Mouse (Mus musculus): ENCODE data around the gene Maea. TPM values are rescaled to one million over a fixed set of nuclear protein-coding genes. Genes with fewer than 3 reads are reported as not detected.

Maea gene
- polyA plus RNA-seq, 1 experiment from 2014 or later = 122 TPM

DNA sequence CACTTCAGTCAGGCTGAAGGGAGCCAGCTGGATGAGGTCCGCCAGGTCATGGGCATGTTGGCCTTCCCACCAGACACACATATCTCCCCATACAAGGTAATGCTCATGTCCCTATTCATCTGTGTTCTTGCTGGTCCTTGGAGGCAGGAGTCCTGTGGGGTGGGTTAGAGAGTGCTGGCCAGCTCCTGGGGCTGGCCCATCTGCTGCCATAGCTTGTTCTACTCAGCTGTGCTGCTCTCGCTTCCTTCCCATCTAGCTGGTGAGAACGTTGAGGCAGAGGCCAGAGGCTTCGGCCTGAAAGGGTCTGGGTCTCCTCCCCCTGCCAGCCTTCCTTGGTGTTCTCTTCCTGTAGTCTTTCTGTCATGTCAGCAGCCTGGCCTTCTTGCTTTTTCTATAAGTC is 33.3 kb downstream of the Maea start:
- no peaks in the 10 kb centered on the region for H3K9me3 ChIP-seq
- no peak overlapping the region for H3K4me3 ChIP-seq
- H3K27me3 ChIP-seq = no peaks in the 10 kb centered on the region
- no peak overlapping the region for H3K9ac ChIP-seq
- WGBS = 88% methylated on average over 4 of the region's 4 CpGs
- H3K4me2 ChIP-seq = no peak overlapping the region
- H3K36me3 ChIP-seq = peaks cover 99% of the 10 kb centered on the region
- H3K4me1 ChIP-seq (replicated peaks) = no peaks in the 10 kb centered on the region
- ATAC-seq (ENCODE audit: low FRiP score) = no peak
- H3K27ac ChIP-seq = no peak overlapping the region

DNA sequence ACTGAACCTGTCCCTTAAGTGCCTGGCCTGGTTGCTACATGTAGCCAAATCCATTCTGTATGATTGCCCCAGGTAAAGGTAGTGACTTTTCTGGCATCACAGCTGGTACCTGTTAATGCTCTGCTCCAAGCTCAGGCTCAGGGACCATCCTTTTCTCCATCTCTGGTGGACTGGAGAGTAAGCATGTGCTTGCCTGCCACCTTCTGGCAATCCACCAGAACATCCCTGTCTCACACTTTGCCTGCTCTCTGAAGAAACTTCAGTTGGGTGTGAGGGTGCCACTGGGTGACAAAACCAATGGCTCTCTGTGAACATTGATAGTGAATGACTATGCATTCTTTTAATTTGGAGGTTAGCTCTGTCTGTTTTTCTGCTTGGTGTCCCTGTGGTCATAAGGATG is 35.8 kb downstream of the Maea start:
- Histone ChIP-seq H3K4me3 (no peak overlapping the region), H3K4me2 (no peak overlapping the region), H3K27ac (no peak overlapping the region), H3K4me1 (replicated peaks) (no peaks in the 10 kb centered on the region), H3K36me3 (peaks cover 85% of the 10 kb centered on the region), H3K9me3 (no peaks in the 10 kb centered on the region), H3K9ac (no peak overlapping the region), H3K27me3 (no peaks in the 10 kb centered on the region)
- no peak for ATAC-seq (ENCODE audit: low FRiP score)

DNA sequence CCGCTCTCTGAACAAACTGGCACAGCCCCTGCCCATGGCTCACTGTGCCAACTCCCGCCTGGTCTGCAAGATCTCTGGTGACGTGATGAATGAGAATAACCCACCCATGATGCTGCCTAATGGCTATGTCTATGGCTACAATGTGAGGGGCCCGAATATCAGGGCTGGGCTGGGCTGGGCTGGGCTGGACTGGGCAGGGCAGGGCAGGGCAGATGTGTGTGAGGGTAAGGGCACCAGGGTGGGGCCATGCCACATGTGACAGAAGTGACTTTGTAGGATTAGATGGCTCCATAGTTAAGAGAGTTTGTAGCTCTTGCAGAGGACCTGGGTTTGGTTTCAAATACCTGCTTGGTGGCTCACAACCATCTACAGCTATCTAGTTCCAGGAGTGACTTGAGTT is 36.4 kb downstream of the Maea start:
- no peak overlapping the region for H3K27ac ChIP-seq
- no peak for ATAC-seq (ENCODE audit: low FRiP score)
- 91% methylated on average over 4 of the region's 4 CpGs for WGBS
- H3K4me2 ChIP-seq = no peak overlapping the region
- H3K27me3 ChIP-seq = no peaks in the 10 kb centered on the region
- H3K36me3 ChIP-seq = peaks cover 80% of the 10 kb centered on the region
- no peaks in the 10 kb centered on the region for H3K4me1 ChIP-seq (replicated peaks)
- no peak overlapping the region for H3K4me3 ChIP-seq
- H3K9ac ChIP-seq = no peak overlapping the region
- no peaks in the 10 kb centered on the region for H3K9me3 ChIP-seq

DNA sequence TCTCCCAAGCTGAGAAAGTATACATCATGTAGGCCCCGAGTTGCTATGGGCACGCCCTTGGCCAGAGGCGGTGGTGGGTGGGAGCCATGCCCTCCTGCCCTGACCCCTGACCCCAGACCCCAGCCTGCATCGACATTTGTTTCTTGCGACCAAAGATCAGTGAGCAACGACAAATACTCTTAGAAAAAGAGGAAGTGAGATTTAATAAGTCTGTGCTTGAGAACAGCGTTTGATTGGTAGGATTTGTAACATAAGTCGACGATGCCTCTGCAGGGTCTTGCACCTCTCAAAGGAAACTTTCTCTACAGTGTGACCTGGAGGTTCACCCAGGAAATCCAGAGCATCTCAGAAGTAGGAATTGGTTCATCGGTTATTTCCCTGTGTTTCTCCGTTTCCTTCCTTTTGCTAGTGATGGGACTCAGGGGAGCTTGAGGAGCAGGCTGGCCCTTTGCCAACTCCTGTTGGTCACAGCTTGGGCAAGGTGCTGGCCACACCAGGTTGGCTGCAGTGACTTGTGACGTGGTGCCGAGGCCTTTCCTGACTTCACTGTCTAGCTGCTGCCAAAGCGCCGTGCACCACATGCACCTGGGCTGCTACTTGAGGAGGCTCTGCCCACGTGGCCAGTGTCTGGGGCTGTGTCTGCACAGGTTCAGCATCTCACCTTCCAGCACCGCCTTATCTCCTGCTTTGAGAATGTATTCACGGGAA is 37.2 kb downstream of the Maea start:
- Histone ChIP-seq H3K4me1 (replicated peaks) (peaks cover 3% of the 10 kb centered on the region), H3K9me3 (no peaks in the 10 kb centered on the region), H3K4me2 (no peak overlapping the region), H3K36me3 (peaks cover 72% of the 10 kb centered on the region), H3K27me3 (no peaks in the 10 kb centered on the region), H3K9ac (no peak overlapping the region), H3K4me3 (no peak overlapping the region), H3K27ac (no peak overlapping the region)
- no peak for ATAC-seq (ENCODE audit: low FRiP score)
- WGBS = 73% methylated on average over 18 of the region's 18 CpGs

DNA sequence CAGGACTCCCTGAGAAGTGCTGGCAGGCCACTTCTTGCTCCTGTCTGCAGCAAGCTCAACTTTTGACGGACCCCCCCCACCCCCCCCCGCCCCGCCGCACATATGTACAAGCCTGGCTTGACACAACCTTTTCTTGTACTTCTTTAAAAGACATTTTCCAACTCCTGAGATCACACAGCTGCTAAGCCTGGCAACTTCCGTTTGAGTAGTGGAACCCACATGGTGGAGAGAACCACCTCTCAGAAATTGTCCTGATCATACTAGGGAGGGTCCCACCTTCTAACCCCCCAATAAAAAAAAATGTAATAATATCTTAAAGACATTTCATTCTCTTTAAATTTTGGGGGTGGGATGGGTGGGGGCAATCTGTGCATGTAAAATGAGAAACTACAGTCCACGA is 41.9 kb downstream of the Maea start:
- no peak for ATAC-seq (ENCODE audit: low FRiP score)
- Histone ChIP-seq H3K36me3 (peaks cover 35% of the 10 kb centered on the region), H3K4me1 (replicated peaks) (peaks cover 17% of the 10 kb centered on the region), H3K4me3 (no peak overlapping the region), H3K9me3 (no peaks in the 10 kb centered on the region), H3K27ac (no peak overlapping the region), H3K27me3 (no peaks in the 10 kb centered on the region), H3K9ac (no peak overlapping the region), H3K4me2 (peak overlapping the region; percentile 86)
- WGBS = 64% methylated on average over 6 of the region's 6 CpGs

DNA sequence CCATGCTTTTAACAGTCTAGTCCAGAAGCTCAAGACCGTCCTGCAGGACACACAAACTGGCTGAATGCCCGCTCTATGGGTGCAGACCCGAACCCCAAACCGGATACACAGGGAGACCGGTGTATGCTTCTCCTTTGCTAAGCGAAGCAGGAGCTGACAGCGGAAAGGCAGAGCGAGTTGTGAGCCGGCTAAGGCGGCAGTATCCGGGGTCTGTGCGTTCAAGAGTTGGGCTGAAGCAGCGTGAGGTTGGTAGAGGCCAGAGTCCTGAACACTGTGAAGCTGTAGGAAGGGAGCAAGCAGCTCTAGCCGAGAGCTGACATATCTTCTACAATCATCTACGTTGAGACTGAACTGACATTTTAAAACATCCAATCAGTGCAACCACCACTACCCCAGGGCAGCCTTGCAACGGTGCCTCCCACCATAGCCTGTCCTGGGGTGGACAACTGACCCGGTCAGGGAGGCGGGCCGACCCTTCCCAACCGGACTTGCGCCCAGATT is 42.5 kb downstream of the Maea start:
- Histone ChIP-seq H3K4me3 (peak overlapping the region; percentile 65), H3K36me3 (peaks cover 32% of the 10 kb centered on the region), H3K9me3 (no peaks in the 10 kb centered on the region), H3K9ac (peak overlapping the region; percentile 80), H3K27me3 (no peaks in the 10 kb centered on the region), H3K4me2 (peak overlapping the region; percentile 86), H3K27ac (peak overlapping the region; percentile 98), H3K4me1 (replicated peaks) (peaks cover 17% of the 10 kb centered on the region)
- 1% methylated on average over 21 of the region's 21 CpGs for WGBS
- ATAC-seq (ENCODE audit: low FRiP score) = peak; percentile 18

DNA sequence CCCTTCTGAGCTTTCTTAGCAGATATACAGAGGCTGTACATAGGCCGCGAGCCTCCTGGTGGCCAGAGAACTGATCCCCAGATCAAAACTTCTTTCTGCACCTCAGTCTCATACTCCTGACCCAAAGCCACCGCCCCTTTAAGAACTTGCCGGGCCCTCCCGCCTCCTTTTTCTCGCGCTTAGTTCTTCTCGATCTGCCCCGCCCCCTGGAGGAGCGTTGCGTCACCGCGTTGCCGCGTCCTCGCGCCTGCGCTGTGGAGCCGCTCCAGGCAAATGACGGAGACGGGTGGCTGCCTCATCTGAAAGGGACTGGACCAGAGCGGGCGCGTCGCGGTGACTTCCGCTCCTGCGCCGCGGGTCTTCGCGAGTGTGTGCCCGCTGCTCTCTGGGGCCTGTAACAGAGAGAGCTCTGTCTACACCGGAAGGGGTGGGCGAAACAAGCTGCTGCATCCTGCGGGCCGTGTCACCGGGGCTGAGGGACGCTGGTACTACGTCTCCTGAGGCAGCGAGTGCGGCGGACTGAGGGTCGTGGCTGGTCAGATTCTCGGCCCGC is 43.1 kb downstream of the Maea start, which contains the start of gene Uvssa:
TSS of gene Uvssa (plus strand) at position 248 of the 553 bp plus-strand sequence.
- Histone ChIP-seq H3K9ac (peak within 1 kb of the TSS; percentile 86), H3K4me2 (peak within 1 kb of the TSS; percentile 86), H3K9me3 (no peaks in the 10 kb centered on the region), H3K36me3 (peaks cover 27% of the 10 kb centered on the region), H3K27ac (peak within 1 kb of the TSS; percentile 98), H3K4me1 (replicated peaks) (peaks cover 17% of the 10 kb centered on the region), H3K4me3 (peak within 1 kb of the TSS; percentile 65), H3K27me3 (no peaks in the 10 kb centered on the region)
- ATAC-seq (ENCODE audit: low FRiP score) = peak; percentile 99
- WGBS = under 1% methylated on average over 46 of the region's 46 CpGs

DNA sequence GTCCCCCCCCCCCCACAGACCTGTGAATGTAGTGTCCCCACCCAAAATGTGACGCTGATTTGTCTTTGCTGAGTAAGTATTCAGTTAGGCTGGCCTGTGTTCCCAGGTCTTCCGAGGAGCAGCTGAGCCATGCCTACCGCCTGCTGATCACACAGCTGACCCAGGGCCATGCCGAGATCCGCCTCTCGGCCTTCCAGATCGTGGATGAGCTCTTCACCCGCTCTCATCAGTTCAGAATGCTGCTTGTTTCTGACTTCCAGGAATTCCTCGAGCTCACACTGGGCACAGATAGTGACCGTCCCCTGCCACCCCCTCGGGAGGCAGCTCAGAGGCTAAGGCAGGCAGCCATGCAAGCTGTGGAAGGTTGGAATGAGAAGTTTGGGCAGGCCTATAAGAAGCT is 52.2 kb downstream of the Maea start:
- ATAC-seq (ENCODE audit: low FRiP score) = no peak
- H3K27ac ChIP-seq = no peak overlapping the region
- no peak overlapping the region for H3K4me3 ChIP-seq
- H3K27me3 ChIP-seq = no peaks in the 10 kb centered on the region
- no peaks in the 10 kb centered on the region for H3K9me3 ChIP-seq
- no peak overlapping the region for H3K4me2 ChIP-seq
- peaks cover 36% of the 10 kb centered on the region for H3K36me3 ChIP-seq
- no peaks in the 10 kb centered on the region for H3K4me1 ChIP-seq (replicated peaks)
- WGBS = 81% methylated on average over 11 of the region's 11 CpGs
- H3K9ac ChIP-seq = no peak overlapping the region

DNA sequence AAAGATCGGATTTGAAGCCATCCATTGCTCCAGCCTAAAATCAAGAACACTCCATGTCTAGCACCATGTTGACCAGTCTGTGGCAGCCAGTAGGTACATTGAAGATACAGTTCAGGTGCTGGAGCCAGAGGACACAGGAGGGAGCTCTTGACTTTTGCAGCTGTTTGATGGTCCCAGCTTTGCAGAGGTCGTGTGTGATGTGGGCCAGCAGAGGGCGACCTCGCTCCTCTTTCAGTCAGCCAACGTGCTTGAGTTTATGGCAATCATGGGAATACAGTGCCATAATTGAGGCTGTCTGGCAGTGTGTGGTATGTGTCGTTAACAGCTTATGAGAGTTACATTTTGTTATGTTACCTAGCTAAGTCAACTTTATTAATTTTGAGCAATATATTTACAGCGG is 58.5 kb downstream of the Maea start:
- peak; percentile 61 for ATAC-seq (ENCODE audit: low FRiP score)
- Histone ChIP-seq H3K4me2 (no peak overlapping the region), H3K9ac (no peak overlapping the region), H3K4me3 (no peak overlapping the region), H3K27me3 (peaks cover 11% of the 10 kb centered on the region; the same call in 1 of the 2 replicates), H3K9me3 (no peaks in the 10 kb centered on the region), H3K4me1 (replicated peaks) (peaks cover 31% of the 10 kb centered on the region), H3K36me3 (peaks cover 34% of the 10 kb centered on the region), H3K27ac (no peak overlapping the region)
- WGBS = 16% methylated on average over 7 of the region's 7 CpGs

DNA sequence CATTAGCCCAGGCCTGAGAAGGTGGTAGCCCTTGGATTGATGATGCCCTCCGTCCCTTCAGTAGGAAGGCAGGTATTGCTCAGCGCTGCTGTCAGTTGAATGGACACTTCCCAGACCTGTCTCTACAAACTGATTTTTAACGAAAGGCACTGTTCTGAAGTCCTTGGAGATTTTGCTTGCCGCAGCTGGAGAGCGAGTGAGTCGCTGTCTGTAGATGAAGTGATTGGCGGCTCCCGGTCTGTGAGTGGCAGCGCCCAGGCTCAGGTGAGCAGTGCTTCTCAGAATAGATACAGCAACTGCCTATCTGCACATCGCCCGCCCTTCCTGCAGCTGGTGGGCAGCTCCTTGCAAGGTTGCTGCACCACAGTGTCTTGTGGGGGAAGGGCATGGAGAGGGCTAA is 60.4 kb downstream of the Maea start:
- 72% methylated on average over 11 of the region's 11 CpGs for WGBS
- Histone ChIP-seq H3K4me3 (no peak overlapping the region), H3K9me3 (no peaks in the 10 kb centered on the region), H3K4me1 (replicated peaks) (peaks cover 39% of the 10 kb centered on the region), H3K36me3 (peaks cover 22% of the 10 kb centered on the region), H3K9ac (no peak overlapping the region), H3K27ac (no peak overlapping the region), H3K4me2 (no peak overlapping the region), H3K27me3 (peaks cover 11% of the 10 kb centered on the region; the same call in 1 of the 2 replicates)
- no peak for ATAC-seq (ENCODE audit: low FRiP score)

DNA sequence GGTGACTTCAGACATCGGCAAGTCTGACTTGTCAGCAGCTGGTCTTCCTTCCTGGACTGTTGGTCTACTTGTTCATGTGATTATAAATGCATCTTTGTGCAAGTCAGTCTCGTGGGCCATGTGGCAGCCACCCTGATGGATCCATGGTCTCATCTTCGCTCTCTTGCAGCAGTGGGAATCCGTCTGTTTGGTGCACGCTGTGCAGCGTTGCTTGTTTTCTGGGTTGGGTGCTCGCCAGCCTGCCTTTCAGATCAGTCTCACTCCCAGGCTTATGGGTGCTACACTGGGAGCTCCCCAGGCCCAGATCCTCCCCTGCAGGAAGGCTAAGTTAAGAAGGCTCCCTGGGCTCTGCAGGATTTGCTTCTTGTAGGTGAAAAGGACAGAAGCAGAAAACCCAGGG is 61.5 kb downstream of the Maea start:
- ATAC-seq (ENCODE audit: low FRiP score) = no peak
- Histone ChIP-seq H3K36me3 (peaks cover 11% of the 10 kb centered on the region), H3K4me1 (replicated peaks) (peaks cover 44% of the 10 kb centered on the region), H3K27ac (no peak overlapping the region), H3K27me3 (peaks cover 11% of the 10 kb centered on the region; the same call in 1 of the 2 replicates), H3K9me3 (no peaks in the 10 kb centered on the region), H3K4me3 (no peak overlapping the region), H3K4me2 (no peak overlapping the region), H3K9ac (no peak overlapping the region)
- 83% methylated on average over 7 of the region's 7 CpGs for WGBS

DNA sequence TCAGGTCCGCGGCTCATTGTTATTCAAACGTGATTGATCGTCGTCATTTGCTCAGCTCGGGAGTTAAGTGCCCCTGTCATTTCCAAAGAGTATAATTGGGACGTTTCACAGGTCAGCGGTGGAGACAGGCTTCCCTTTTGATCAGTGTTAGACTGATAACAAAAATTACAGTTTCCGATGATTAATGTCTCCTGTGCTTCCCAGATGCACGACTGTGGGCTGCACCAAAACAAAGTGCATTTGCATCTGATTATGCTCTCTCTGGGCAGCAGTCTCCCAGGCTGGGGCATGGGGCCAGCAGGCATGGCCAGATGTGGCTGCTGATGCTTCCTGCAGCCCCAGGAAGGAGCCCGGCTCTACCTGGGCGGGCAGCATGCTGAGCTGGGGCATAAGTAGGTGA is 65.5 kb downstream of the Maea start:
- 0 out of 2 replicates have a peak, but pooled peaks have one; percentile 51 for ATAC-seq (ENCODE audit: low FRiP score)
- Histone ChIP-seq H3K9ac (no peak overlapping the region), H3K9me3 (no peaks in the 10 kb centered on the region), H3K27me3 (no peaks in the 10 kb centered on the region), H3K27ac (0 out of 2 replicates have a peak overlapping the region, but pooled peaks have one; percentile 46), H3K4me3 (no peak overlapping the region), H3K4me2 (no peak overlapping the region; the same call in 1 of the 2 replicates), H3K36me3 (peaks cover 4% of the 10 kb centered on the region; the same call in 1 of the 2 replicates), H3K4me1 (replicated peaks) (peaks cover 29% of the 10 kb centered on the region)
- 35% methylated on average over 12 of the region's 12 CpGs for WGBS

DNA sequence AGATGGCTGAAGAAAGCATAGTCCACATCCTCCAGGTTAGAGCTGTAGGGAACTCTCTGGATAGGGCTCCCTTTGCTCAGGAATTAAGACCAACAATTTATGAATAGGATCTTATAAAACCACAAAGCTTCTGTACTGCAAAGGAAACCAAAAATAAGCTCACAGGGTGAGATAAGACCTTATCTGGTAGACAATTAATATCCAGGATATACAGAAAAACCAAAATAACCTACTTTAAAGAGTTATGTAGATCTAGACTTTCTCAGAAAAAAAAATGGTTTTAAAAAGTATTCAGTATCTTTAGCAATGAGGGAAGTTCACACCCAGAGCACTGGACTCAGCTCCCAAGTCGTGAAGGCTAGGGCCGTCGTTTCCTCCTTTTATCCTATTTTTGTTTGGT is 85.0 kb downstream of the Maea start:
- peaks cover 16% of the 10 kb centered on the region for H3K27me3 ChIP-seq
- H3K4me2 ChIP-seq = no peak overlapping the region
- H3K4me1 ChIP-seq (replicated peaks) = no peaks in the 10 kb centered on the region
- H3K9me3 ChIP-seq = no peaks in the 10 kb centered on the region
- 80% methylated on average over 3 of the region's 3 CpGs for WGBS
- ATAC-seq (ENCODE audit: low FRiP score) = no peak
- no peak overlapping the region for H3K27ac ChIP-seq
- no peak overlapping the region for H3K9ac ChIP-seq
- peaks cover 14% of the 10 kb centered on the region for H3K36me3 ChIP-seq
- H3K4me3 ChIP-seq = no peak overlapping the region
